Comparison of ENCODE assay signal across 7 mouse cellular contexts in genomic region chr7:99365069-99365468, GRCm38 (mm10).
DNase-seq lines count a peak whose midpoint lies in the region.

No protein-coding gene starts in this region.

- DNase-seq in 3134 (ENCODE audit: extremely low read depth, insufficient read length, low spot score) = peak; percentile 47
- peak; percentile 79 for DNase-seq in CD4-positive, CD25-positive, alpha-beta regulatory T cell, adult 2 months (ENCODE audit: low read depth, low spot score)
- DNase-seq in cerebellum, adult 9-10 months = peak; percentile 70
- DNase-seq in frontal cortex, postnatal 25 days (ENCODE audit: low spot score in 2 of 2) = peak; percentile 54 to 71
- DNase-seq in kidney, postnatal 14 days = peak; percentile 85
- DNase-seq in lung, postnatal 25 days (ENCODE audit: low spot score) = peak; percentile 82
- DNase-seq in retina, postnatal 1 day = peak; percentile 87

Comparison
In these comparisons a context has a peak if more than half of its experiments do, and no peak if none do; other contexts are left out.
1. Peak in every context shown above with its lines: DNase-seq.